Mouse (Mus musculus) WW6 (cell line): Measurements from ENCODE around the gene Gm2a.
"Not testable (repeated sequence)": the region's sequence is repeated elsewhere in the genome, so short reads cannot be mapped to it uniquely, and the experiment has no call there.

Experiments used
- DNase-seq: peaks from one replicate; pipeline ENCODE4 v3.0.0-alpha.2; 2013; ENCODE audit warnings: low read depth, low spot score

Gm2a gene

GRCm38 (mm10) chr11:55096731-55097462 lies 1.0 kb upstream of the Gm2a start:
- DNase-seq, result no peak

DNA sequence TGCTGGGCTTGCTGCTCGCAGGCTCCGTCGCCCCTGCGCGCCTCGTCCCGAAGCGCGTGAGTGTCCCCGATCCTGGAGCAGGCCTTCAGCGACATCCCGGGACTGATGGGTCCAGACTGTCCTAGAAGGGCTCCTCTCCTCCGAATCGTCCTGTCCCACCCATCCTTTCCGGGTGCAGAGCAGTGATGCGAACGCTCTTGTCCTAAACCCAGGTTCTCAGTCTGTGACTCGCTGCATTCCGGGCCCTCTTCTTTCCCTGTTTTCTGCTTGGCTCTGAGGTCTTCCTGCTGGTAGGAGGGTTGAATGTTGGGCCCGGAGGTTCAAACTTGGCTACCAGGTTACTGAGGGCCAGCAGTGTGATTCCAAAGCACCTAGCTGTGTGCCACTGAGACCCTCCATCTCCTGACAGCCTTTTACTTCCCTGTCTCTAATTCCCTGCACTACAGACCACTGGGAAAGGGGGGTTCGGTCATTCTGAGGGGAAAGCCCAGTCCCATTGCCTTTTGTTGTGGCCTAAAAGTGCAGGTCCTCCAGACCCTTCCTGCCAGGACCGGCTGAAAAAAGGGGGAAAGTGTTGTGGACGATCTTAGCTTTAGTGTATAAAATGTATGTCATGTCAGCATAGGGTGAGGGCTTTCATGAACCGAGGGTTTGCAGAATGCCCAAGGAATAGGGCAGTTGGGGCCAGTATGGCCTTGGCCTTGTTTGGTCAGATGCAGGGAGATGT lies 437 bp downstream of the Gm2a start:
- DNase-seq, result no peak

DNA sequence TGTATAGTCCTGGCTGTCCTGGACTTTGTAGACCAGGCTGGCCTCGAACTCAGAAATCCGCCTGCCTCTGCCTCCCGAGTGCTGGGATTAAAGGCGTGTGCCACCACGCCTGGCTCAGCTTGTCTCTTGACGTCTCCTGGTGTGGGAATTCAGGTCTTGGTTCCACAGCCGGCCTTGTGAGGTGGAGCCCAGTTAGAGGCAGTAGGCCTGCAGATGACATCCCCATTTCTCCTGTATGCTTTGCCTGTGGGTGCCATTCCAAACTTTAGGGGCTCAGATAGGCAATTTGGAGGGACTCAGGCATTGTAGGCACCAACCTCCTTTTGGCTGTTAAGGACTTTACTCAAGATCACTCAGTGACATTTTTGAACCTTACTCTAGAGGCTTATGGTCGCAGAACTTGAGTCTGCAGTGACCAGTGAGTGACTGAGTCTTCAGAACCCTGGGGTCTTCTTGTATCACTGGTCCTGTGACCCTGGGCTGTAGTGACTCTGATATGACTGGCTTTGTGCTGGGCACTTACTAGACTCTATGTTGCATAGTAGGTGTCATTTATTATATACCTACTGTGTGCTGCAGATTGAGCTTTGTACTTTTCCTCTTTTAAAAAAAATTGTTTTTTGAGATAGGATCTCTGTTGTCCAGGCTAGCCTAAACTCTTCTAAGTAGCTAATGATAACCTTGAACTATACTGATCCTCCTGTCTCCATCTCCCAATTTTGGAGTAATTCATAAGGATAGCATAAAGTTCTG lies 1.3 kb downstream of the Gm2a start:
- DNase-seq, result no peak

DNA sequence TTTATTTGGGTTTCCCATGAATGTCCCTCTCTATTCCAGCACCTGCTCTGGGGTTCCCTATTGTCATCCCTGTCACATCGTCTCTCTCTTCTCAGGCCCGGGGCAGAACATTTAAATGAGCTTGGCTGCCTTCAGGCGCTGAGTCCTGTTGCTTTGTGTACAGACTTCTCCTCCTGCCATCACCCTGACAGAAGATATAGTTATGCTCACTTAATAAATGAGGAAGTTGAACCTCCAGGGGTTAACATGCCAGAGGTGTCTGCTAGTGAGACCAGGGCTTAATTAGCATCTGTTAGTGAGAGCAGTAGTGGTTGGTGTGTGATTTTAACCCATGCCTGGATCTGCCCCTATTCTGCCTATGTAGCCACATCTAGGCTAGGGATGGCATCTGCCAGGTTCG lies 2.0 kb downstream of the Gm2a start:
- DNase-seq, result no peak

GRCm38 (mm10) chr11:55102015-55102414 lies 4.1 kb downstream of the Gm2a start:
- no peak for DNase-seq

- no peak for DNase-seq
Measured at GRCm38 (mm10) chr11:55103229-55103628, 5.3 kb downstream of the Gm2a start.

- DNase-seq, result no peak
Measured at GRCm38 (mm10) chr11:55105389-55105788, 7.5 kb downstream of the Gm2a start.

- DNase-seq, result no peak
Measured at GRCm38 (mm10) chr11:55106636-55107035, 8.7 kb downstream of the Gm2a start.

DNA sequence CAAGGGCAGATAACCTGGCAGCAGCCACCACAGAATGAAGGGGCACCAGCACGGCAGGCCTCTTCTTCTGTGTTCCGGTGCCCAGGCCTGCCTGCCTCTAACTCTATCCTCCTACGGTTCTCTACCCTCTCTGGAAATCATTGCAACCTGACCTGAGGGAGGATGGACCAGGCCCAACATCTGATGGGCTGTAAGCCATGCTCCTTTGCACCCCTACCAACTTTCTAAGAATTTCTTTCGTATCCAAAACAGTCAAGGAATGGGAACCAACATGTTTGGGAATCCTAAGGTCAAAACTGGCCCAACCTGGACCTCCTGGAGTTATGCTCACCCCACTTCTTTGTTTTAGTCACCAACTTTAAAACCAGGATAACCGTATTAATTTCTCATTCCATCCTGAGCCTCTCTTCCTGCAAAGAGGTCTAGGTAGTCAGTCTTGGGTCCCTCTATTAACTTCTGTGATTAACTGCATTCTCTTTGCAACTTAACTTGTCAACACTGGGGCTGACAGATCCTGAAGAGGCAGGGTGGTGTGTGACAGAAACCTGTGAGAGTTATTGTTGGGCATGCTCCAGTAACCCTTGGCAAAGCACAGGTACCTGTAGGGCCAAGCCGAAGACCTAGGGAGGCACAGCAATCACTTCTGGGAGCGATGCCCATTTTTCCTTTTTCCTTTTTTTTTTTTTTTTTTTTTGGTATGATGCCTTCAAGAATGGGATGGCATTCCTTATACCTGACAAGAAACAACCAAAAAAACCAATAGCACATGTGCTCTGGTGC lies 11.8 kb downstream of the Gm2a start:
- no peak for DNase-seq

GRCm38 (mm10) chr11:55110566-55111169 lies 12.8 kb downstream of the Gm2a start:
- DNase-seq, result no peak

DNA sequence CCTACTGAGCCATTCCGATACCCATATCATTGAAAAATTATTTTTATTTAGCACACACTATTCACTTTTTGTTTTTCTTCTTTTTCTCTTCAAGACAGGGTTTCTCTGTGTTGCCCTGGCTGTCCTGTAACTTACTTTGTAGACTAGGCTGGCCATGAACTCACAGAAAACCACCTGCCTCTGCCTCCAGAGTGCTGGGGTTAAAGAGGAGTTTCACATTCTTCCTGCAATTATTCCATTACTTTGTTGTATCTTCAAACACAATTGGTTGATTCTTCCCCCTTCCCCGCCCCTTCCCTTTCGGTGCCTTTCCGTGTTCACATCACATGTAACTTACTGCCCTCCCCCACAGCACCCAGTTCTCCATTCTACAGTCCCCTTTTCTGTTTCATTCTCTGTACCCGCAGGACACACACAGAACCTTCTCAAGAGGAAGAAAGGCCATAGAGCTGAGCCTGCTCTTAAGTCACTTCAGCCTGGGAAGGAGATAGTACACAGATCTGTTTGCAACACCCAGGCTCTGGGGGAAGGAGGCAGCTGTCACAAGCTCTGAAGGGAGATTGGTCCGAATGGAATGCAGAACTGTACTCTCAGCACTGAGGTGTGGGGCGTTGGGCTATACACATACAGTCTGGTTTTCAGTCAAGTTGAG lies 15.4 kb downstream of the Gm2a start:
- no peak for DNase-seq

- not testable (repeated sequence) for DNase-seq
Measured at GRCm38 (mm10) chr11:55113861-55114250, 15.9 kb downstream of the Gm2a start.

DNA sequence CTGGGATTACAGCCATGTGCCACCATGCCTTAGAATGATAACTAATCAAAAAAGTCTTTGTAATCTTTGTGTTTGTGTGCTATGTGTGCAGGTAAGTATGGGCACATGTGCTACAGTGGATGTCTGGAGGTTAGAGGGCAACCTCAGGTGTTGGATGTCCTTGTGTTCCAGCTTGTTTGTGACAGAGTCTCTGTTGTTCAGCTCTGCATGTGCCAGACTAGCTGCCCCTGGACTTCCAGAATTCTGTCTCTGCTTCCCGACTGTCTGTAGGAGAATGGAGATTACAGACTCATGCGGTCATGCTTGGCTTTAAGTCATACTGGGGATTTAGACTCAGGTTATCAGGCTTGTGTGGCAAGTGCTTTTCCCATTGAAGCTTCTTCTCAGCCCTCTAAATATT lies 16.4 kb downstream of the Gm2a start:
- no peak for DNase-seq

DNA sequence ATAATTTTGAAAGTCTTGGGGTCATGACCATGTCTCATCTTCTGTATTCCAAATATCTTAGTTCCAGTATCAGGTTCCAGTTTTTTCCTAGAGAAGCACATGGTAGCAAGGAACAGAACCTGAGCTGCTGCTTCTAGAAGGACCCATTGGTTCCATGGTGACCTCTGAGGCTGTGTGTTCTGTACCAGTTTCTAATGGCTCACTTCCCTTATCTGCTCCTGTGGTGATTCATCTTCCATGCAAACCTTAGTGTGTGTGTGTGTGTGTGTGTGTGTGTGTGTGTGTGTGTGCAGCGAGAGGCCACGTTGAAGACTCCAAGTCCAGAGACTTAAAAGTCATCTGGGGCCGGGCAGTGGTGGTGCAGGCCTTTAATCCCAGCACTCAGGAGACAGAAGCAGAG lies 18.1 kb downstream of the Gm2a start:
- no peak for DNase-seq

DNA sequence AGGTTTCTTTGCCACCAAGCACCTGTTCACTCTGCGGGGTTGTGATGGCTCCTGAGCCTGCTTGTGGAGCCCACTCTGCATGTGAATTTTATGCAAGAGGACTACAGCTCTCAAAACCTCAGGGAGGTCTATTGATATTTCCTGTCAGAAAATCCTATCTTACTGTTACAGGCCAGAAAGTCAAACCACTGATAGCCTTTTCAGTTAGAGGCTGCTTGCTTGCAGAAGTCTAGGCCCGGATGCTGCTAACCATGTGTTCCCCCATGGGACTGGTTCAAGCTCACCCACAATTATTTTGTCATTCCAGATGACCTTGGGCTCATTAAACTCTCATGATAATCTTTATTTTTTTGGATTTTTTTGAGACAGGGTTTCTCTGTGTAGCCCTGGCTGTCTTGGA lies 19.1 kb downstream of the Gm2a start:
- DNase-seq, result no peak

DNA sequence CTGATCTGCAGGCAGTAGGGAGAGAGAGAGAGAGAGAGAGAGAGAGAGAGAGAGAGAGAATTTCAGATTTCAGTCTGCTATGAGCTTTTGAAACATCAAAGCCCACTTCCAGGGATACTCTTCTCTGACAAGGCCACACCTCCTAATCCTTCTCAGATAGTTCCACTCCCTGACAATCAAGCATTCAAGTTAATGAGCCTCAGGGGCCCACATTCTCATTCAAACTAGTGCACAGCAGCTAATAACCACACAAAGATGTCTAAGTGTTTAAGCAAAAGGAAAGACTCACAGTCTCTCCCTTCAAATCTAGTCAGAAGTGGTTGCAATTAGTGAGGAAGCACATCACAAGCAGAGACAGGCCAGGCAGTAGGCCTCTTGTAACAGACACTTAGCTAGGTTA lies 22.4 kb downstream of the Gm2a start:
- no peak for DNase-seq

DNA sequence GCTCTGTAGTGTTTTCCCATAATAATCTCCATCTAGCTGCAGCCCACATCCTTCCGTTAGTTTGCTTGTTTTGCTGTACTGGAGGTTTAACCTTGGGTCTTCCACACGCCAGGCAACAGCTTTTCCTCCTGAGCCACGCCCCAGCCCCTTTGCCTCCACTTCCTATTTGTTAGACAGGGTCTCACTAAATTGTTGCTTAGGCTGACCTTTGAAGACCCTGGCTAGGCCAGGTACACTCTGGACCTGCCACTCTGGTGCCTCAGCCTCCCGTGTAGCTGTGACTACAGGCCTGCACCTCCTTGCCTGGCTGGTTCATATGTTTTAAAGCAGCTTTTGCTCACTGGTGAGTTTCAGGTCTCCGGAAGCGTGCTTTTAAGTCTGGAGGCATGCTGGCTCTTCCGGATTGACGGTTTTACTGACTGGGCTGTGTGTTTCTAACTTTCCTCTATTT lies 22.9 kb downstream of the Gm2a start:
- DNase-seq, result no peak

GRCm38 (mm10) chr11:55121430-55121829 lies 23.5 kb downstream of the Gm2a start:
- no peak for DNase-seq

GRCm38 (mm10) chr11:55126663-55127062 lies 28.7 kb downstream of the Gm2a start:
- DNase-seq, result no peak

DNA sequence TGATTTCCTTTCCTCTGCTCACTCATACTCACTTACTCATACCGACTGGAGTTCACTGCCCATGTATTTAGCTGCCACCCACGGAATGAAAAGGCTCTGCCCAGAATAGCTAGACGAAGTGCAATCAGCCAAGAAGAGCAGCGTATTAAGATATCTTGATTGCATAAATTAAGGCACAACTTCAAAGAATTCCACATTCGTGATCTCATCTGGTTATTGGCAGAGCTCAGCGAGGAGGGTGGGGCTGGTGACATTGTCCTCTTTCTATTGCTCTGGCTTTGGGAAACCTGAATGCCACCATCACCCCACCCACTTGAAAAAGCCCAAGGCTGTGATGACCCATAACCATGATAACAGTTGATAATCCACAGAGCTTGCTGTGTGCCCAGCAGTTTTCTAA lies 30.0 kb downstream of the Gm2a start:
- DNase-seq, result no peak

- DNase-seq, result no peak
Measured at GRCm38 (mm10) chr11:55128411-55128810, 30.5 kb downstream of the Gm2a start.
